Mouse (Mus musculus) embryonic facial prominence, embryonic 11.5 days (tissue): ENCODE measurements around the gene Pdha2. TPM values are rescaled to one million over a fixed set of nuclear protein-coding genes. Genes with fewer than 3 reads are reported as not detected.

Experiments
- ATAC-seq: fragments of 200-750 bp; cut with Nextera tagmentation; replicated peaks from 2 replicates; pipeline ENCODE4 v1.8.0; 2017; ENCODE audit warnings: low read depth; ENCODE audit not compliant: insufficient number of reproducible peaks, low FRiP score, low TSS enrichment
- DNase-seq: peaks from one replicate; pipeline ENCODE4 v3.0.0-alpha.2; 2015; ENCODE audit warnings: low spot score
- H3K27ac ChIP-seq: fragments of 300-500 bp; sonication (generic); replicated peaks from 2 replicates; pipeline ENCODE4 v1.5.1; 2014; ENCODE audit warnings: mild to moderate bottlenecking, low read depth, low read length, control low read depth
- H3K27me3 ChIP-seq: fragments of 300-500 bp; sonication (generic); 2 replicates; pipeline ENCODE4 v1.6.1; 2014; ENCODE audit warnings: mild to moderate bottlenecking, low read length, moderate library complexity, mixed read lengths; ENCODE audit not compliant: control insufficient read depth, insufficient read depth
- H3K36me3 ChIP-seq: fragments of 300-500 bp; sonication (generic); replicated peaks from 2 replicates; pipeline ENCODE4 v1.6.1; 2014; ENCODE audit warnings: low read depth, mild to moderate bottlenecking, low read length, moderate library complexity, mixed read lengths; ENCODE audit not compliant: control insufficient read depth, insufficient read depth
- H3K4me1 ChIP-seq: fragments of 300-500 bp; sonication (generic); 2 replicates; pipeline ENCODE4 v1.6.1; 2014; ENCODE audit warnings: low read length, mixed read lengths; ENCODE audit not compliant: control insufficient read depth, insufficient read depth
- H3K4me2 ChIP-seq: fragments of 300-500 bp; sonication (generic); 2 replicates; pipeline ENCODE4 v1.6.1; 2014; ENCODE audit warnings: low read depth, mild to moderate bottlenecking, control low read depth, low read length, moderate library complexity
- H3K4me3 ChIP-seq: fragments of 300-500 bp; sonication (generic); 2 replicates; pipeline ENCODE4 v1.5.1; 2014; ENCODE audit warnings: low read depth, low read length, control low read depth
- H3K9ac ChIP-seq: fragments of 300-500 bp; sonication (generic); replicated peaks from 2 replicates; pipeline ENCODE4 v1.6.1; 2014; ENCODE audit warnings: mild to moderate bottlenecking, control low read depth, low read length
- H3K9me3 ChIP-seq: fragments of 300-500 bp; sonication (generic); replicated peaks from 2 replicates; pipeline ENCODE4 v1.6.1; 2016; ENCODE audit warnings: mild to moderate bottlenecking, low read length, inconsistent platforms, mixed read lengths; ENCODE audit not compliant: control insufficient read depth
- WGBS: fragments of 180-500 bp; shearing (Covaris S2); extraction: QIAGEN DNeasy Blood & Tissue Kit; methylation state at CpG from one replicate; pipeline ENCODE4 v1.1.7; 2014; 5-methylcytosine and 5-hydroxymethylcytosine counted together
- polyA plus RNA-seq: library from polyadenylated mRNA; unstranded; fragments of >200 nt; fragmentation: Nextera tagmentation; extraction: Ambion mirVana; gene quantifications from 2 replicates; pipeline ENCODE4 v1.2.1, GENCODE M21; 2014

Pdha2 gene
- polyA plus RNA-seq, 1 experiment from 2014 or later, result not detected

GRCm38 (mm10) chr3:141190429-141190828 is 21.7 kb downstream of the Pdha2 start:
- no peak overlapping the region for H3K27ac ChIP-seq
- H3K9me3 ChIP-seq, result no peaks in the 10 kb centered on the region
- H3K27me3 ChIP-seq, result no peaks in the 10 kb centered on the region
- no peak overlapping the region for H3K9ac ChIP-seq
- H3K4me3 ChIP-seq, result no peak overlapping the region
- no peak overlapping the region for H3K4me2 ChIP-seq
- no peaks in the 10 kb centered on the region for H3K36me3 ChIP-seq
- no peak for DNase-seq
- 80% methylated on average over 4 of the region's 4 CpGs for WGBS
- no peaks in the 10 kb centered on the region for H3K4me1 ChIP-seq
- ATAC-seq, result no peak

- Histone ChIP-seq H3K9me3 (no peaks in the 10 kb centered on the region), H3K36me3 (no peaks in the 10 kb centered on the region), H3K4me1 (no peaks in the 10 kb centered on the region), H3K4me3 (no peak overlapping the region), H3K9ac (no peak overlapping the region), H3K27ac (no peak overlapping the region), H3K27me3 (no peaks in the 10 kb centered on the region), H3K4me2 (no peak overlapping the region)
- DNase-seq, result no peak
- no peak for ATAC-seq
These were observed 51.2 kb downstream of the Pdha2 start for GRCm38 (mm10) chr3:141160986-141161385.
